Mouse (Mus musculus) gonadal fat pad, adult 2 months (tissue): Measurements from ENCODE around the gene Duoxa2. TPM values are rescaled to one million over a fixed set of nuclear protein-coding genes. Genes with fewer than 3 reads are reported as not detected.

ENCODE experiments used
- DNase-seq: peaks from one replicate; pipeline ENCODE4 v3.0.0-alpha.2; 2012; ENCODE audit warnings: low read depth
- polyA plus RNA-seq: library from polyadenylated mRNA; depleted of rRNA; stranded (reverse); fragments of >200 nt; gene quantifications from 2 replicates; pipeline ENCODE4 v1.2.3, GENCODE M21; 2012; rRNA removed

Duoxa2 gene
- polyA plus RNA-seq, 1 experiment = 0.32 TPM

GRCm38 (mm10) chr2:122351931-122352329, 53.2 kb downstream of the Duoxa2 start:
- no peak for DNase-seq

Other genes starting within 250 kb of the Duoxa2 start
- 12.1 and 17.1 TPM in 2 replicates for gene Spg11, start 180.5 kb upstream of the Duoxa2 start, polyA plus RNA-seq
- gene B2m, start 151.2 kb upstream of the Duoxa2 start, polyA plus RNA-seq = 997 and 1,419 TPM in 2 replicates
- gene Trim69, start 138.2 kb upstream of the Duoxa2 start, polyA plus RNA-seq = 0.15 and 0.23 TPM in 2 replicates
- gene Patl2, start 112.7 kb upstream of the Duoxa2 start, polyA plus RNA-seq = 0.13 and 0.38 TPM in 2 replicates
- not detected in 2 replicates for gene Terb2, start 112.6 kb upstream of the Duoxa2 start, polyA plus RNA-seq
- gene Sord, start 64.2 kb upstream of the Duoxa2 start, polyA plus RNA-seq = 30.6 and 31.2 TPM in 2 replicates
- gene Duox2, start 451 bp upstream of the Duoxa2 start, polyA plus RNA-seq = 0.56 and 0.57 TPM in 2 replicates
- 2.1 and 7.9 TPM in 2 replicates for gene Duoxa1, start 14.8 kb downstream of the Duoxa2 start, polyA plus RNA-seq
- 0.08 and 0.39 TPM in 2 replicates for gene Duox1, start 16.8 kb downstream of the Duoxa2 start, polyA plus RNA-seq
- gene Shf, start 70.3 kb downstream of the Duoxa2 start, polyA plus RNA-seq = 12.9 and 15.7 TPM in 2 replicates
- 9.3 and 13.3 TPM in 2 replicates for gene Slc28a2, start 127.6 kb downstream of the Duoxa2 start, polyA plus RNA-seq
- gene Gm14085, start 186.0 kb downstream of the Duoxa2 start, polyA plus RNA-seq = 0.03 and 0.62 TPM in 2 replicates